Mouse (Mus musculus) liver, embryonic 14.5 days (tissue): Measurements from ENCODE around the gene Apoc2.
A peak's percentile ranks its signal among the peaks of the same experiment; 100 is the strongest.

ENCODE experiments used
- CTCF ChIP-seq: IDR thresholded peaks from 2 replicates; pipeline ENCODE4 v1.5.1; 2016; ENCODE audit warnings: antibody characterized with exemption, low read depth, control low read depth
- EP300 ChIP-seq: IDR thresholded peaks from 2 replicates; pipeline ENCODE4 v1.6.1; 2016; ENCODE audit warnings: antibody characterized with exemption, low read depth

- TF ChIP-seq EP300 (no peak), CTCF (0 out of 2 replicates have a peak, but pooled peaks have one; percentile 5)
Measured at GRCm38 (mm10) chr7:19696336-19696873, 18.7 kb upstream of the Apoc2 start.
